Mouse (Mus musculus) gastrocnemius, postnatal 36 days (tissue): ENCODE results near the gene Ticam1. TPM values are rescaled to one million over a fixed set of nuclear protein-coding genes. Genes with fewer than 3 reads are reported as not detected.
"Not testable (repeated sequence)": the region's sequence is repeated elsewhere in the genome, so short reads cannot be mapped to it uniquely, and the experiment has no call there.

Experiments used
- DNase-seq, 2 experiments: peaks; one replicate each; pipeline ENCODE4 v3.0.0; 2022
- intact Hi-C: fragments of 180-260 bp; cut with DNase I; formaldehyde crosslinking; loops from one replicate; pipeline ENCODE4 v1.15.1; 2025
- total RNA-seq, 2 experiments: library from RNA; stranded (reverse); gene quantifications; 2 replicates each; pipeline ENCODE4 v1.2.3; 2021

Gene Ticam1
- total RNA-seq, 2 experiments from 2014 or later: 2.0 to 3.2 TPM

GRCm38 (mm10) chr17:56269153-56269630 is 7.4 kb downstream of the Ticam1 start:
- intact Hi-C loops: no loop called here
- DNase-seq: no peak

- DNase-seq: no peak
- intact Hi-C loops: no loop called here
Observed at GRCm38 (mm10) chr17:56266271-56266670, 10.3 kb downstream of the Ticam1 start.

GRCm38 (mm10) chr17:56265869-56266268 is 10.7 kb downstream of the Ticam1 start:
- intact Hi-C loops: no loop called here
- DNase-seq: no peak

- intact Hi-C loops: no loop called here
Observed at GRCm38 (mm10) chr17:56265011-56265410, 11.6 kb downstream of the Ticam1 start.

GRCm38 (mm10) chr17:56264020-56264419 is 12.6 kb downstream of the Ticam1 start:
- intact Hi-C loops: no loop called here
- peak; percentile 68 to 75 for DNase-seq

More at GRCm38 (mm10) chr17:56265011-56265410, 11.6 kb downstream of the Ticam1 start:
- DNase-seq: no peak

- DNase-seq: peak in 1 of 2 experiments; percentile 65
- intact Hi-C loops: no loop called here
Observed at GRCm38 (mm10) chr17:56262645-56263094, 13.9 kb downstream of the Ticam1 start.

GRCm38 (mm10) chr17:56261166-56261565 is 15.4 kb downstream of the Ticam1 start:
- intact Hi-C loops: no loop called here
- DNase-seq: peak in 1 of 2 experiments; percentile 64

- intact Hi-C loops: no loop called here
Observed at GRCm38 (mm10) chr17:56259301-56260037, 17.1 kb downstream of the Ticam1 start.

GRCm38 (mm10) chr17:56258812-56259211 is 17.8 kb downstream of the Ticam1 start:
- DNase-seq, intact Hi-C loops: not testable (repeated sequence)

More at GRCm38 (mm10) chr17:56259301-56260037, 17.1 kb downstream of the Ticam1 start:
- DNase-seq: no peak

- DNase-seq, intact Hi-C loops: not testable (repeated sequence)
Observed at GRCm38 (mm10) chr17:56258269-56258668, 18.3 kb downstream of the Ticam1 start.

GRCm38 (mm10) chr17:56257181-56257894 is 19.2 kb downstream of the Ticam1 start:
- DNase-seq: no peak
- intact Hi-C loops: no loop called here

- peak; percentile 82 to 88 for DNase-seq
- intact Hi-C loops: no loop called here
Observed at GRCm38 (mm10) chr17:56256239-56256881, 20.2 kb downstream of the Ticam1 start, which contains the start of gene Fem1a. Fem1a (plus strand) TSS chr17:56256810.

- DNase-seq: peak; percentile 97 to 98
Observed at GRCm38 (mm10) chr17:56255863-56256238, 20.7 kb downstream of the Ticam1 start.

GRCm38 (mm10) chr17:56255429-56255828 is 21.2 kb downstream of the Ticam1 start:
- intact Hi-C loops: no loop called here
- DNase-seq: no peak

More at GRCm38 (mm10) chr17:56255863-56256238, 20.7 kb downstream of the Ticam1 start:
- intact Hi-C loops: no loop called here

GRCm38 (mm10) chr17:56254695-56255094 is 21.9 kb downstream of the Ticam1 start:
- intact Hi-C loops: loop anchor here (5.0 kb wide), 2 partner anchors 37 to 52 kb away; partner anchors contain the start of gene Dpp9
- no peak for DNase-seq

- intact Hi-C loops: loop anchor here (2.0 to 5.0 kb wide), 3 partner anchors 34 to 120 kb away; partner anchors contain the start of gene Dpp9
- peak in 1 of 2 experiments; percentile 65 for DNase-seq
Observed at GRCm38 (mm10) chr17:56251136-56251829, 25.3 kb downstream of the Ticam1 start.

- DNase-seq: no peak
- intact Hi-C loops: no loop called here
Observed at GRCm38 (mm10) chr17:56245608-56246007, 31.0 kb downstream of the Ticam1 start.

GRCm38 (mm10) chr17:56241541-56242401 is 34.8 kb downstream of the Ticam1 start:
- intact Hi-C loops: no loop called here
- DNase-seq: peak; percentile 81 to 85
